Mouse (Mus musculus) bone marrow macrophage, adult 2 months (primary cell): ENCODE results near the gene Dab1.

Experiments
- CTCF ChIP-seq: IDR thresholded peaks from 2 replicates; pipeline ENCODE4 v1.5.1; 2012; ENCODE audit warnings: low read depth, mild to moderate bottlenecking, low read length, moderate library complexity
- POLR2A ChIP-seq: IDR thresholded peaks from 2 replicates; pipeline ENCODE4 v1.6.1; 2012; ENCODE audit warnings: mild to moderate bottlenecking, low read depth, low read length, borderline replicate concordance

GRCm38 (mm10) chr4:103993884-103994283 is 374.7 kb downstream of the Dab1 start:
- TF ChIP-seq CTCF (no peak), POLR2A (no peak)
